Mouse (Mus musculus): ENCODE data around the gene Rpa1. TPM values are rescaled to one million over a fixed set of nuclear protein-coding genes. Genes with fewer than 3 reads are reported as not detected.

The Rpa1 gene
- polyA plus RNA-seq, 1 experiment: 10.0 TPM

DNA sequence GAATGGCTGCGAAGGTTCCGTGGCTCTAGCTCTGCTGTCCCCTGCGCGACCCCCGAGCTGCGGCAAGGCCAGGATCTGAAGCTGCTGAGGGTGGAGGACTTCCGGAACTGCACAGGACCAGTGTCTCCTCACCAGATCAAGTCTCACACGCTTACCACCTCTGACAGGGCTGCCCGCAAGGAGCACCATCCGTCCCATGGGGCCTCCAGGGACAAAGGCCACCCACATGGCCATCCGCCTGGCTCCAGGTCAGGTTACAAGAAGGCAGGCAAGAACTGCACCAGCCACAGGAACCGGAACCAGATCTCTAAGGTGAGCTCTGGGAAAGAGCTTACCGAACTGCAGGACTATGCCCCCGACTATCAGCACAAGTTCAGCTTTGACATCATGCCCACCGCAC, 82.6 kb downstream of the Rpa1 start:
- Histone ChIP-seq H3K27me3 (replicated peaks) (peaks cover 32% of the 10 kb centered on the region), H3K4me3 (replicated peaks) (no peak overlapping the region), H3K9me3 (no peaks in the 10 kb centered on the region), H3K4me1 (peaks cover 69% of the 10 kb centered on the region), H3K36me3 (replicated peaks; ENCODE audit: low read length) (no peaks in the 10 kb centered on the region)
- no peak for TF ChIP-seq FLI1 (IDR thresholded peaks at IDR 0.05; ENCODE audit: low read length)

DNA sequence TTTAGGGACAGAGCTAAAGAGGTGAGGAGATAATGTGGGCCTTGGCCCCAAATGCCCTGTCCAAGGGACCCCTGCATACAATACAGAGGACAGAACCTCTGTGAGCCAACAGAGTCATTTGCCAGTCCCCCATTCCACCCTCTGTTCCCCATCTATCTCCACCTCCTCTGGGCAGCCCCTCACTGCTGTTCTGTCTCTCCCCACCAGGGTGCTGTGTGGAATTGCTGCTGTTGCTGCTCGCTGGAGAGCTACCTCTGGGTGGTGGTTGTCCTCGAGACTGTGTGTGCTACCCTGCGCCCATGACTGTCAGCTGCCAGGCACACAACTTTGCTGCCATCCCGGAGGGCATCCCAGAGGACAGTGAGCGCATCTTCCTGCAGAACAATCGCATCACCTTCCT, 83.6 kb downstream of the Rpa1 start:
- Histone ChIP-seq H3K4me1 (peaks cover 59% of the 10 kb centered on the region), H3K9me3 (no peaks in the 10 kb centered on the region), H3K27me3 (replicated peaks) (peaks cover 40% of the 10 kb centered on the region), H3K36me3 (replicated peaks; ENCODE audit: low read length) (no peaks in the 10 kb centered on the region), H3K4me3 (replicated peaks) (no peak overlapping the region)
- no peak for TF ChIP-seq GATA1 (IDR thresholded peaks at IDR 0.05; ENCODE audit: borderline replicate concordance, low read length)
- no peak for TF ChIP-seq FLI1 (IDR thresholded peaks at IDR 0.05; ENCODE audit: low read length)

DNA sequence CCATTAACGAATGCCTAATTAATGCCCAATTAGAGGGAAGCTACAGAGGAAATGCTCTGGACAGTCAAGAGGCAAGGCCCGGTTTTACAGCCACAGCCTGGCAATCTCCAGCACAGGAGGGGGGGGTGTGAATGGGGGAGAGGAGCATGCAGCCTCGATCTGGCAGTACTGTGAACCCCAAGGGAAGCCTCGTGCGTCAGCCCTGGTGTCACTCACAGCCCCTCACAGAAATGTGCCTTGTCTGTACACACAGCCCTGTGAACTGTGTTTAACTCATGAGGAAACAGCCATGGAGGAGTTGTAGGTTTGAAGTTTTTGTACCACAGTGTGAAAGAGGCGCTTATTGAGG, 84.2 kb downstream of the Rpa1 start:
- peaks cover 56% of the 10 kb centered on the region for H3K4me1 ChIP-seq
- H3K9me3 ChIP-seq: no peaks in the 10 kb centered on the region
- H3K36me3 ChIP-seq (replicated peaks; ENCODE audit: low read length): no peaks in the 10 kb centered on the region
- peaks cover 44% of the 10 kb centered on the region for H3K27me3 ChIP-seq (replicated peaks)
- TF ChIP-seq GATA1 (IDR thresholded peaks at IDR 0.05; ENCODE audit: borderline replicate concordance, low read length): no peak
- no peak for TF ChIP-seq FLI1 (IDR thresholded peaks at IDR 0.05; ENCODE audit: low read length)
- H3K4me3 ChIP-seq (replicated peaks): no peak overlapping the region

DNA sequence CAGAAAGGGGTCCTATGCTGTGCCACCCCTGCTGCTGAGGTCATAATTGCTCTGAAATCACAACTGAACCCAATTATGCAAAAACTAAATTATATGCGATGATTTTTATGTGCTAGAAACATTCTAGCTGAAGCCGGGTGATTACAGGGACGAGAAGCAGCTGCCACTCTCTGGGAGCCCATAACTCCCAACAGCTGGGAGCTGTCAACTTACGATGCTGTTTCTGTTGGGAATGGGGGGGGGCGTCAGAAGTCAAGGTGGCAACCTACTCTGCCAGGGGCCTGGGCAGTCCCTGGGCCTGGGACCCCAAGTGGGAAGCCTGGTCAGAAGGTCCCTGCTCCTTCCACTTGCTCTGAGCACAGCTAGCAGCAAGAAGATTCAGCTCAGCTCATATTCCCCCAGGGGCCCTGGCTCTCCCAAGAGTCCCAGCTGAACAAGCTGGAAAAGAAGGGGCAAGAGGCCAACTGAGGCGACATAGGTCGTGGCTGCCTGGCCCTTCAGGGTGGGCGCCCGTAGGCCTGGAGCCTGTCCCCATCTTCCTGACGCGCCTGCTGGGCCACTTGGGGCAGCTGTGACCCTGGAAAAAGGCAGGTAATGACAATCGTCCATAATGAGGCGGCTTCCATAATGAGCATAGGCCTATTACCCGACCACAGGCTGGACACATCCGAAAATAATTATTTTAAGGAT, 84.7 kb downstream of the Rpa1 start:
- no peaks in the 10 kb centered on the region for H3K9me3 ChIP-seq
- H3K36me3 ChIP-seq (replicated peaks; ENCODE audit: low read length): no peaks in the 10 kb centered on the region
- H3K4me3 ChIP-seq (replicated peaks): no peak overlapping the region
- peaks cover 52% of the 10 kb centered on the region for H3K4me1 ChIP-seq
- peaks cover 44% of the 10 kb centered on the region for H3K27me3 ChIP-seq (replicated peaks)
- no peak for TF ChIP-seq FLI1 (IDR thresholded peaks at IDR 0.05; ENCODE audit: low read length)
- no peak for TF ChIP-seq GATA1 (IDR thresholded peaks at IDR 0.05; ENCODE audit: borderline replicate concordance, low read length)

DNA sequence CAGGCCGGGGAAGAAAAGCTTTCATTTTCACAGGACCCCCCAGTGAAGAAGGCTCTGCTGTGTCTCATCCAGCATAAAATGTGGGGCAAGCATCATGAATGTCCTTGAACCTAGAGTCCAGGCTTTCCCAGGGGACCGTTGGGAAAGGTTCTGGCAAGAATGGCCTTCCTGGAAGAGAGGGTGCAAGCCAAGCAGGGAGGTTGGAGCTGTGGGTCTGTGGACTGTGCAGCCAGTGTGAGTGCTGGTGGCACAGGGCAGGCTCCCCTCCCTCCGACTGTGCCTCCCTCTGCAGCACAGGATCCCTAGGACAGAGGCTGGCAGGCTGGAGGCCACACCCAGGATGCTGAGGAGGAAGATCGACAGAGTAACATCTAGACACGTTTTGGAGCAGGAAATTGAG, 85.3 kb downstream of the Rpa1 start:
- peaks cover 45% of the 10 kb centered on the region for H3K4me1 ChIP-seq
- H3K27me3 ChIP-seq (replicated peaks): peaks cover 44% of the 10 kb centered on the region
- no peak for TF ChIP-seq GATA1 (IDR thresholded peaks at IDR 0.05; ENCODE audit: borderline replicate concordance, low read length)
- TF ChIP-seq FLI1 (IDR thresholded peaks at IDR 0.05; ENCODE audit: low read length): no peak
- peak overlapping the region; percentile 57 for H3K4me3 ChIP-seq (replicated peaks)
- no peaks in the 10 kb centered on the region for H3K9me3 ChIP-seq
- no peaks in the 10 kb centered on the region for H3K36me3 ChIP-seq (replicated peaks; ENCODE audit: low read length)

DNA sequence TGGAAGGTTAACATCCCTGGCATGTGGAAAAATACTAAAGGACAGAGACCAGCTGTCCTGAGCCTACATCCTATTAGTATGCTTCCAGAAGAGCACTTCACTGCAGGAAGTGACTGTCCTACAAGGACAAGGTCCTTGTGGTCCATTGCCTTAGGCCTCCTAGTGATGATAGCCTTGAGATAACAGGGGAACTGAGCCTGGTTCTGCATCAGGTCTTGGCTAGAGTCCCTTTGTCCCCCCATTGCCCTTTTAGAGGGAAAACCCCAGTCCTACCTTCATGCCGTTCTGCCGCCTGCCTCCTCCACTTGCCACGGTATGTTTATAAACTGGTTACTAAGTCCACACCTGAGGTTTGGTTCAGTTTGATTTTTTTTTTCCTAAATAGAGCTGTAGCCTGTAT, 85.9 kb downstream of the Rpa1 start:
- Histone ChIP-seq H3K4me3 (replicated peaks) (no peak overlapping the region), H3K27me3 (replicated peaks) (peaks cover 49% of the 10 kb centered on the region)

DNA sequence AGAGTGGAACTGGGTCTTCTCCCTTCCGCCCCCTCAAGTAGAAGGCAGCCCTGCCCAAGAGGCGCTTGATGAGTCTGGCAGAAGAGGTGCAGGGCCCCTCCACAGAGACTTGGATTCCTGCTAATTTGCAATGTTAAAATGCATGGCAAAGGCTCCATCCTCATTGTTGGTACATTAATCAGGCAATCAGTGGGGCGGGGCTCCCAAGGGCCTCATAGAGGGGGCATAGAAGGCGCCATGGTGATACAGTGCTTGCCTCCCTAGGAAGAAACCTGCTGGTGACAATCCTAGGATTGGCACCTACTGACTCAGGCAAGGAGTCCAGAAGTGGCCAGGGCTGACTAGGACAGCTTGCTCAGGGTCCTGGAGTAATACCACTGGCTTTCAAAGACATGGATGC, 86.4 kb downstream of the Rpa1 start:
- Histone ChIP-seq H3K27me3 (replicated peaks) (peaks cover 50% of the 10 kb centered on the region), H3K4me1 (peaks cover 37% of the 10 kb centered on the region), H3K9me3 (no peaks in the 10 kb centered on the region), H3K36me3 (replicated peaks; ENCODE audit: low read length) (no peaks in the 10 kb centered on the region), H3K4me3 (replicated peaks) (no peak overlapping the region)
- TF ChIP-seq GATA1 (IDR thresholded peaks at IDR 0.05; ENCODE audit: borderline replicate concordance, low read length) (no peak), FLI1 (IDR thresholded peaks at IDR 0.05; ENCODE audit: low read length) (no peak)

More for the DNA sequence above, 85.9 kb downstream of the Rpa1 start:
- H3K36me3 ChIP-seq (replicated peaks; ENCODE audit: low read length): no peaks in the 10 kb centered on the region
- TF ChIP-seq GATA1 (IDR thresholded peaks at IDR 0.05; ENCODE audit: borderline replicate concordance, low read length): no peak
- TF ChIP-seq FLI1 (IDR thresholded peaks at IDR 0.05; ENCODE audit: low read length): no peak
- H3K4me1 ChIP-seq: peaks cover 39% of the 10 kb centered on the region
- no peaks in the 10 kb centered on the region for H3K9me3 ChIP-seq

DNA sequence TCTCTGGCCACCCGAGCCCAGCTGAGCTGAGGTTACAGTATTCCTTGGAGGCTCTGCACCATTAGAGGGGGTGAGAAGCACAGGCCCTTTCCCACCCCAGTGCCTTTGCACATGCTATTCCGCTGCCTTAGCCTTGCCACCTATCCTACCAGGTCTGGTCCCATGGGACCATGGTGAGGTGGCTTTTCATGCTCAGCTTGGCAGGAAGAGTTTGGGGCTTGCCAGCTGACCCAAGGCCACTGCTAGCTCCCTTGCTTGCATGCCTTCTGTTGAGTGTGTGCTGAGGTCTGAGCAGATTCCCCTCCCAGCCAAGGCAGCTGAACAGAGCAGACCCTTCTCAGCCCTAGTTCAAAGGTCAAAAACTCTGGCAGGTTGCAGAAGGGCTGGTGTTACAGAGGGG, 87.1 kb downstream of the Rpa1 start:
- no peaks in the 10 kb centered on the region for H3K36me3 ChIP-seq (replicated peaks; ENCODE audit: low read length)
- TF ChIP-seq FLI1 (IDR thresholded peaks at IDR 0.05; ENCODE audit: low read length) (no peak), GATA1 (IDR thresholded peaks at IDR 0.05; ENCODE audit: borderline replicate concordance, low read length) (no peak)
- H3K4me1 ChIP-seq: peaks cover 42% of the 10 kb centered on the region
- H3K9me3 ChIP-seq: no peaks in the 10 kb centered on the region
- H3K4me3 ChIP-seq (replicated peaks): no peak overlapping the region
- peaks cover 52% of the 10 kb centered on the region for H3K27me3 ChIP-seq (replicated peaks)

DNA sequence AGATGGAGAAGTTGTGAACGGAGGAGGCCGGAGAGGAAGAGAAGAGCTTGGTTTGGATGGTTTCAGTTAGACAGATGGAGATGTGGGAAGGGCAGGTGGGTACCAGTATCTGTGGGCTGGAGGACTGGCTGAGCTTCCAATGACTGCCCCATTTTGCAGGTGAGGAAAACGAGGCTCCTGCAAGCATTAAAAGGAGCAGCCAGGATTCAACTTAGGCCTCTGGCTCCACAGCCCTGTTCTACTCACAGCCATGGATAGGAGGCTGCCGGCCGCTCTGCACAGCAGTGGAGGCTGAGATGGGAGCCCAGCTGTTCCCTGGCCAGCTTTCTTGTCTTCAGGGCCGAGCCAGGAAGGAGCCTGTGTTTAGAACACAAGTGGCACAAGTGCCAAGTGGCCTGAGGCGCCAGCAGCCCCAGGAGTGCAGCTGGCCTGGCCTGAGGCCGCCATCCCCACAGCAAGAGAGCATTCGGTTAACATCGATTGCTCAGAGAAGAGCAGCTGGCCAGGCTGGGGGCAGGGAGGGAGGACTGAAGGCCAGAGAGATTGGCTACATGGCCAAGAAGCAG, 88.0 kb downstream of the Rpa1 start:
- no peak for TF ChIP-seq FLI1 (IDR thresholded peaks at IDR 0.05; ENCODE audit: low read length)
- no peak for TF ChIP-seq GATA1 (IDR thresholded peaks at IDR 0.05; ENCODE audit: borderline replicate concordance, low read length)
- Histone ChIP-seq H3K27me3 (replicated peaks) (peaks cover 44% of the 10 kb centered on the region), H3K4me1 (peaks cover 48% of the 10 kb centered on the region), H3K4me3 (replicated peaks) (no peak overlapping the region), H3K9me3 (no peaks in the 10 kb centered on the region), H3K36me3 (replicated peaks; ENCODE audit: low read length) (no peaks in the 10 kb centered on the region)

DNA sequence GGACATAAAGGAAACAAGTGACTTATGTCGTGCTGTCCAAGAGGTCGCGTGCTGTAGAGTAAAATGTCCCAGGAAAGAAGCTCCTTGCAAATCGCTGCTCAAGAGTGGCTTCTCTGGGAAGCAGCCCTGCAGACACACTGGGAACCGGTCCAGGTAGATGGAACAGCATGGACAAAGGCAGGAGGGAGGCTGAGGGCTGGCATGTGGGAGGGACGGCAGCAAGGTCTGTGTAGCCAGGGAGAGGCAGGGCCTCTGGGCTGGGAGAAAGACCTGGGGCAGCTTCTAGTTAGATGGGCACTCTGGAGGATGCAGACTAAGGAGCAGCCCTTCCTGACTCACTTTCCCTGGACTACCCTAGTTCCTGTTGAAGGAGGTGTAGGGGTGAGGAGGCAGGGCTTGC, 88.7 kb downstream of the Rpa1 start:
- Histone ChIP-seq H3K4me1 (peaks cover 52% of the 10 kb centered on the region), H3K4me3 (replicated peaks) (no peak overlapping the region), H3K9me3 (no peaks in the 10 kb centered on the region), H3K36me3 (replicated peaks; ENCODE audit: low read length) (no peaks in the 10 kb centered on the region), H3K27me3 (replicated peaks) (peaks cover 38% of the 10 kb centered on the region)
- no peak for TF ChIP-seq FLI1 (IDR thresholded peaks at IDR 0.05; ENCODE audit: low read length)
- no peak for TF ChIP-seq GATA1 (IDR thresholded peaks at IDR 0.05; ENCODE audit: borderline replicate concordance, low read length)
